Mouse (Mus musculus) spleen, embryonic (tissue): ENCODE measurements around the gene Erbb4.

Source experiments
- CTCF ChIA-PET: fragments of 350-600 bp; sonication (Branson Sonifier 250); formaldehyde crosslinking; loops from one replicate; lab custom pipeline; 2022; lab: Charles Lee

Erbb4 gene

GRCm38 (mm10) chr1:69107485-69108158, at the start of gene Erbb4:
TSS of gene Erbb4 (minus strand) at chr1:69108059.
- CTCF ChIA-PET, result no interaction called here

- CTCF ChIA-PET, result no interaction called here
These were observed 49.5 kb upstream of the Erbb4 start for GRCm38 (mm10) chr1:69157346-69157745.

DNA sequence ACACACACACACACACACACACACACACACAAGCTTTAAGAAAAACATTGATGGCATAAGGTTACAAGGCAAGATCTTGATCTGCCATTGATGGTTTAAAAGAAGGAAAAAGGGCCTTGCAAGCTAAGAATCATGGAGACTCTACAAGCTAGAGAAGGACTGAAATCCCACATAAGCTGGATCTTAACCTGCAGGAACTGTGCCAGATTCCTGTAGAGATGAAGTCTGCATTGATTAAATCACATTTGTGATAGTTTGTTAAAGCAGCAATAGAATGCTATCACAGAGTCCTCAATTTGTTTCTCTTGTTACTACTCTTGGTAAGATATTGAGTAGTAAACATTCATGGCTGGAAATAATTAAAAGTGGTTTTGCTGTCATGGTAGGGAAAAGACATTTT, 33.5 kb upstream of the Erbb4 start:
- CTCF ChIA-PET, result no interaction called here

DNA sequence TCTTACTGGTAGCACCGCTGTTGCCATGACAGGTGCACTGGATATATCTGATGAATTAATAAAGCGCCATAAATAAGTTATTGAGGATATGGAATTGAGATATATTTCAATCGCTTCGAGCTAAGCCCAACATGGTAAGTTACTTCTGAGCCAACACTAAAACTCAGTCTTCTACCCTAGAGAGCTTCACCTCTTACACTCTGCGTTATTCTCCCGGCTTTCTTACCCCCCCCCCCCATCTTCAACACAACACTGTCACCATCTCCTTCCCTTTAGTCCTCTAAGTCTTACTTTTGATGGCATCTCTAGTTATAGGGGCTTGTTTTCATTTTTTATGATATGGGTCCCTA, 31.6 kb upstream of the Erbb4 start:
- CTCF ChIA-PET, result no interaction called here

- CTCF ChIA-PET, result no interaction called here
These were observed 31.1 kb upstream of the Erbb4 start for GRCm38 (mm10) chr1:69138856-69139518.

GRCm38 (mm10) chr1:69124147-69124848, 16.4 kb upstream of the Erbb4 start:
- CTCF ChIA-PET, result interaction anchor here (0.6 kb wide), 1 partner anchor 920 kb away, joined by 3 read pairs; no protein-coding TSS in a partner anchor

- CTCF ChIA-PET, result no interaction called here
These were observed 10.5 kb upstream of the Erbb4 start for GRCm38 (mm10) chr1:69118249-69118938.

DNA sequence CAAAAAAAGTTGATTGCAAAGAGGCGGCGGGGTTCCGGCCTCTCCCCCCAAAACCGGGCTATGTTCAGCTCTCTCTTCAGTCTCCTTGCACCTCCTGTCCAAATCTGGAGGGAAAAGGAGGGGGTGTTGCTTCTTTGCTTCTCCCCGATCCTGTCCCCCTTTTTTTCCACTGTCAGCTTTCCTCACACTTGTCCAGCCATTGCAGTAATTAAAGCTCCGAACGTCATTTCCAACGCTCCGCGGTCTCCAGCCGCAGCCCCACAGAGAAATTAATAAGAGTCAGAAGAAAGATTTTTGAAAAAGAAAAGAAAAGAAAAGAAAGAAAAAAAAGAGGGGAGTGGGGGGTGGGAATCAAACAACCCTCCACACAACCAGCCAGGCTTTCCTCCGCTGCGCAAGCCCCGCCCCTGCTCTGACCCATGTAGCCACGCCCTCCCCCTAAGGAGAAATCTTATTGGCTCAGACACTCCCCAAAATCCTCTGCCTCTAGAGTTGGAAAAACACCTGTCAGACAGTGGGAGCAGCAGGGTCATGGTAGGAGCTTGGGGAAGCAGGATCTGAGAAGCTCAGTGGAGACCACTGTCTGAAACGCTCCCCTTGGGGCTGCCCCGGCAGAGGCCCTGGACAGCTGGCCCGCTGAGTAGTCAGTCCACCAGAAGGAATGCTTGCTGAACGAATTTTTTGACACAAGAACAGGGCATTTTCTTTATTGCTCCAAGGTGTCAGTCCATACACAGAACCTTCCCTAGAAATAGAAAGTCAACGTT, 483 bp upstream of the Erbb4 start:
- CTCF ChIA-PET, result no interaction called here

- CTCF ChIA-PET, result no interaction called here
These were observed 860 bp downstream of the Erbb4 start for GRCm38 (mm10) chr1:69106937-69107461.

DNA sequence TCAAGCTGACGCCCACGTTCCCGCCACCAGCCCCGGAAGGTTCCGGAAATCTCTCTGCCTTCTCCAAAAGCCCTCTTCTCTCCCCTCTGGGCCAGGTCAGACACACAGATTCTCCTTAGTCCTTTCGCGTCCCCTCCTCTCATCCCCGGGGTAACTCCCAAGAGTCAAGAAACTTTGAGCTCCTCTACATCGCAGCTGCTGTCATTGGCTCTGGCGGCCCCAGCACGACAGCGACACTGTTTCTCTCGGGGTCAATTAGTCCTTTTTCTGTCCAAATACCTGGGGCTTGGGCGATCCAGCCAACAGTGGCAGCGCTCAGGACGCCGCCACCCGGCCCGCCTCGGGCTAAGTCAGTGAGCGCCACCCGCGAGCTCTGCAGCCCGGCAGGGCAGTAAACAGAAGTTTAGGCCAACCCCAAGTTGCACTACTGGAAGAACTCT, 1.5 kb downstream of the Erbb4 start:
- CTCF ChIA-PET, result no interaction called here

- CTCF ChIA-PET, result no interaction called here
These were observed 2.2 kb downstream of the Erbb4 start for GRCm38 (mm10) chr1:69105493-69106321.

DNA sequence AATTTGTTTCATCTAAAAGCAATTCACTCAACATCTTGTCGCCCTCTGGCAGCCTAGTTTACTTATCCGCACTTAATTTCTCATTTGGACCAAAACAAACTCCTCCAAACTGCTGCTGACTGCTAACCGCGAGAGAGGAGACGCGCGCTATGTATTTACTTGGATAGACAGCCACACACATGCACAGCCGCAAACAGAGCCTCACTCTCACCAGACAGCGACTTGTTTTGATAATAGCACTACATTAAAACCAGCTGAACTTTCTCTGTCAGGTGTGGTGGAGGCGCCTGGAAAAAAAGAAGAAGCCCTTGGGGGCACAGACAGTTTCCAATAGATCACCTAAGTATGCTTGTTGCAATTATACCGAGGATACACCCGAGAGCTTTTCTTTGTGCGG, 2.8 kb downstream of the Erbb4 start:
- CTCF ChIA-PET, result no interaction called here

DNA sequence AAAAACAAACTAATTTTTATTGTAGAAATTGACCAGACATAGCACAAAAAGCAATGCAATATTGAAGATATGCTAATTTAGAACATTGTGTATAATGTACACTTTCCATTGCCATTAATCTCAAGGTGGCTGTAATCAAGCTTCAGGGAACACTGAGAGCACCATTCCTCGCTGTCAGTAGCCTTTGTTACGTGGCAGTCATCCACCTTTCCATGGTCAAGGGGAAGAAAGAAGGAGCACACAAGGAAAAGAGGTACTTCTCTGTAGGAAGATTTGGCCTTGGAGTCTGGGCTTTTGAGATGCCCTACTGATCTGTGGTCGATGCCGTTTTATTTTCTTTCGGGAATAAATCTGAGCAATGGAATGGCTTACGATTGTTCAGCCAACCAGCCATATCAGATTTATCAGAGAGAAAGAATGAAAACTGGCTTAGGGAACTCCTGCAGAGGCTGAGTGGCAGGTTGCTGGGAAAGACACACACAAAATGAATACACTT, 4.6 kb downstream of the Erbb4 start:
- CTCF ChIA-PET, result no interaction called here

- CTCF ChIA-PET, result no interaction called here
These were observed 6.2 kb downstream of the Erbb4 start for GRCm38 (mm10) chr1:69101670-69102069.

DNA sequence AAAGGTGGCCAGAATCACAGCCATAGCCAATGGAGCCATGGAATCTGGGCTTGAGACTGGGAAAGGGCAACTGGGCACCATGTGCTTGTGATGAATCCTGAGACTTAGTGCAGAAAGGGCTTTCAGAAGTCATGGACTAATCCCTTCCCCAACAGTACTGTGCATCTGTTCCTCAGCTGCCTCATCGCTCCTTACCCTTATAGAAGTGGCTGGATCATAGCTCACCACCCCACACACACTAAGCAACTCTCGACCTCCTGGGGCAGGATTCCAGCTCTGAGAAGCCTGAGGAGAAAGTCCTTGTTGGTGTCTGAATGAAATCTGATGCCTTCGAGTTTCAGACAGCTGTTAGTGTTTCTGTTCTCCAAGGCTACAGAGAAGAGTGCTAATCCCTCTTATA, 14.8 kb downstream of the Erbb4 start:
- CTCF ChIA-PET, result no interaction called here

- CTCF ChIA-PET, result no interaction called here
These were observed 18.5 kb downstream of the Erbb4 start for GRCm38 (mm10) chr1:69089331-69089730.

DNA sequence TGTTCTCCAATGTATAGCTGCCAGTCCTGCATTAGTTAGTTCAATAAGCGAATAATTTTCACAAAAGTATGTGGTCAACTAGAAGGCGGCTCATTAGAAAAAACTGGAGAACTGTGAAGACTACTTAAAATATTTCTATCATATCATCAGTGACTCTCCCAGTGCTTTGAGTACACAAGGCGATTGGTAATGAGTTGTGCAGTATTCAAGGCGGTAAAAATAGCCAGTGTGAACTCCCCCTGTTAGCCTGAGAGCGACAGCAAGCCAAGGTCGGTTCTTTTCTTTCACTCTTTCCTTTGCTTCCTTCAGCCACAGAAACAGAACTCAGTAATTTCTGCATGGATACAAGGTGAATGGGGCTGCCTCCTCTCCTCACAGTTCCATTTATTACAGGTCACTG, 22.1 kb downstream of the Erbb4 start:
- CTCF ChIA-PET, result no interaction called here

GRCm38 (mm10) chr1:69048918-69049317, 58.9 kb downstream of the Erbb4 start:
- CTCF ChIA-PET, result no interaction called here

- CTCF ChIA-PET, result no interaction called here
These were observed 61.5 kb downstream of the Erbb4 start for GRCm38 (mm10) chr1:69046228-69046978.
